Mouse (Mus musculus): ENCODE results near the gene Nrg4.
"Not testable (repeated sequence)": the region's sequence is repeated elsewhere in the genome, so short reads cannot be mapped to it uniquely, and the experiment has no call there.

Gene Nrg4

DNA sequence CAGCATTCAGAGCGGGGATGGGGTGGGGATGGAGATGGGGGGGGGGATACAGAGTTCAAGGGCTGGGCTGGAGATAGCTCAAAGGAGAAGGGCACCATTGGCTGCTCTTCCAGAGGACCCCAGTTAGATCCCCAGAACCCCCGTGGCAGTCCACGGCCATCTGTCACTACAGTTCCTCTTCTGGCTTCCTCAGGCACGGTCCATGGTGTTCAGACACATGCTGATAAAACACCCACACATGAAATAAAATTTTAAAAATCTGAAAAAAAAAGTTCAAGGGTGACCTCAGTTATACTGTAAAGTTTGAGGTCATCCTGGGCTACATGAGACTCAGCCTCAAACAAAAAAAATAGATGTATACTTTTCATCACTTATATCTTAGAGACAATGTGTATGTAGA lies 78.2 kb downstream of the Nrg4 start:
- DNase-seq: no peak

- DNase-seq: no peak
Observed at GRCm38 (mm10) chr9:55246918-55247317, 79.7 kb downstream of the Nrg4 start.

GRCm38 (mm10) chr9:55246440-55246839 lies 80.2 kb downstream of the Nrg4 start:
- no peak for DNase-seq

- DNase-seq: not testable (repeated sequence)
Observed at GRCm38 (mm10) chr9:55245057-55245750, 81.4 kb downstream of the Nrg4 start.

DNA sequence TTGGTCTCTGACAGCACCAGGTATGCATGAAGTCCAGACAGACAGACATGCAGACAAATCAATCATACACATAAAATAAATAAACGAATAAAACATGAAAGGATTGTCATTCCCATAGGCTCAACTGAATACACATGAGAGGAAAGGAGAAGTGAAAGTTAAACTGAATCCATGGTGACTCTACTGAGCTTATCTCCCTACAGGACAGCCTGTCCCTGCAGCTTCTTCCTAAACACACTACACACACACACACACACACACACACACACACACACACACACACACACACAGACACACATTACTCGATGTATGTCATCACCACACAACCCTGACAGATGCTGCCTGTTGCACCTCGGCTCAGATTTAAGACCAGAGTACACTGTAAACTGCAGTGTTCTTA lies 82.6 kb downstream of the Nrg4 start:
- no peak for DNase-seq

DNA sequence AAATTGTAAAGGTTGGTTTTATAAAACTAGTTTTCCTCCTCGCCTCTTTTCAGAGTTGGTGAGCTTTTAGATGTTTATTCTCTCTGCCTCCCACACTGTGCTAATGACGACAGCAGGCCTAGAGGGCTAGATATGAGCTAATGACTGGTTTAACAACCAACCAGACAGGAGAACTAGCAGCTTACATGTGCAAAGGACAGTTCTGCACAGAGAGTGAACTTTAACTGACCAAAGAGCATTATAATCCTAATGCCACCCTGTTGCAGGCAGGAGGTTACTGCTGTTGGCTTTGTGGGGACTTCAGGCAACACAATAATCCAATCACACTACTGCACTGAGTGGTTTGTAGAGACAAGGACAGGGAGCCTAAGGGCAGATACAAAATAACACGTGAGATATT lies 83.4 kb downstream of the Nrg4 start:
- DNase-seq: no peak

GRCm38 (mm10) chr9:55241863-55242685 lies 84.6 kb downstream of the Nrg4 start:
- no peak for DNase-seq

GRCm38 (mm10) chr9:55240852-55241251 lies 85.8 kb downstream of the Nrg4 start:
- DNase-seq: no peak

DNA sequence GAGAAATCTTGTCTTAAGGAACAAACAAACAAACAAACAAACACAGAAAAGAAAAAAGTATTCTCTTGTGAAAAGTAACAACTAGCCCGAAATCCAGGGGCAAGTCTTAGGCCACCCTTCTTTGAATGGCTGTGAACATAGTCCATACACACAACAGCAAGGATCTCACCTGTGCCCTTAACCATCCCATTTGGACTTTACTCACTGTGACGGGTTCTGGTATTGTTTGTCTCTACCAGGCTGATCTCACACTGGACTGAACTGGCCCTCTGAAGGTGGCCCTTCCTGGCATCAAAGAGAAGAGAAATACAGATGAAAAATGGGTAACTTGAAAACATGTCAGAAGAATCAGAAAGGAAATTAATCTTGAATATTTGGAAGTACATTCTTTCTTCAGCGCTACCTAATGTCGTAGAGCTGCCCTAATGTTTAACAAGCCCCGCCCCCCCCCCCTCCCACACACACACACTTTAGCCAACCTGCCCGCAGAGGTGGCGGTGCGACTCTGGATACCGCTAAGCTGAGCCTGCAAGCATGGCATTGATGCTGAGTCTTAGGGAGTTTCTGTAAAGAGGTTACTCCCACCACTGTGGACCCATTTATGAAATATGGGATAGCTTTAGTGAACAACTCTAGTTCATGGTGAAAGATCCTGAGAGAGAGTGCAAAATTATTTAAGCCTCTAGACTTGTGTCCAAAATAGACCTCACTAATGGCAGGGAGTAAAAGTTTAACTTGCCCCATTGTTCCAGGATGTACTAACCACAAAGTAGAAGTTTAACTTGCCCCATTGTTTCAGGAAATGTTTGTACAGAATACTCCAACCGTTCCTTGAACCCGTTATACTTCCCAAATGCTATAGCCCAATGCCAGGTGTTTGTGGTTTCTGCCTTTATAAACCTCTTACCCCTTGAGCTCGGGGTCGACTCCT lies 90.1 kb downstream of the Nrg4 start:
- DNase-seq: no peak

- DNase-seq: not testable (repeated sequence)
Observed at GRCm38 (mm10) chr9:55233076-55233475, 93.6 kb downstream of the Nrg4 start.

DNA sequence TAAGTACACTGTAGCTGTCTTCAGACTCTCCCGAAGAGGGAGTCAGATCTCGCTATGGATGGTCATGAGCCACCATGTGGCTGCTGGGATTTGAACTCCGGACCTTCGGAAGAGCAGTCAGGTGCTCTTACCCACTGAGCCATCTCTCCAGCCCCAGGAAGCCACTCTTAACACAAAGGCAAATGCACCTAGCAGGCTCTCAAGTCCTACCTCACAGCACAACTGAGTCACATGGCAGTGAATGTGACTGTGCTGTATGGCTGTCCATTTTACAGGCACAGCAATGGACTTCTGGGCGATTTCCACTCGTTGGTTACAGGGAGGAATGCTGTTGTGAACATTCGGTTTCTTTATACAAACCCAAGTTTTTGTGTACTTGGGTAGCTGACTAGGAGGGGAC lies 94.1 kb downstream of the Nrg4 start:
- DNase-seq: no peak

- no peak for DNase-seq
Observed at GRCm38 (mm10) chr9:55232110-55232509, 94.5 kb downstream of the Nrg4 start.

- no peak for DNase-seq
Observed at GRCm38 (mm10) chr9:55231544-55231943, 95.1 kb downstream of the Nrg4 start.

GRCm38 (mm10) chr9:55229010-55229409 lies 97.6 kb downstream of the Nrg4 start:
- no peak for DNase-seq

GRCm38 (mm10) chr9:55228149-55228548 lies 98.5 kb downstream of the Nrg4 start:
- DNase-seq: no peak

GRCm38 (mm10) chr9:55226251-55226650 lies 100.4 kb downstream of the Nrg4 start:
- DNase-seq: no peak

DNA sequence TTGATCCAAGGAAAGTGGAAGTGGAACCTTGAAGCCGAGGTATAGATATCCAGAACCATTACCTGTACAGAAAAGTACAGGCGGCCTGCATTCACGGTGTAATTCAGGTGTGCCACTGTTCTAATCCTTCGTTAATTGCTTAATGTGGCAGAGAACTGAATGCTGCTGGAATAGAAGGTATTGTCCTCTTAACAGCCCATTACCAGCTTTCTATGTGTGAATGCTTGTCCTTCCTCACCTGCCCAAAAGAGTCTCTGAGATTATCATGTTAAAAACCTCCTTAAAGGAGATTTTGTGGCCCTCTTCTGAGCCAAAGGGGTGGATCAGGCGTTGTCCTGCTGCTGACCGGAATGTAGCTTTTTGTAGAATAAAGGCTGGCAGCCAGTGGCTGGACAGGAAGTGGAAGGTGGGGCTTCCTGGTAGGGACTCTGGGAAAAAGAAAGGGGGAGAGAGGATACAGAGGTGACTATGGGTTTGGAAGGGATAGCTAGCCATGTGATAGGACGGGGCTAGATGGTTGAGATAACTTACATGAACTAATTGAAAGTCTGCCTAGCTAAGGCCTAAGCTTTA lies 101.4 kb downstream of the Nrg4 start:
- DNase-seq: no peak

- DNase-seq: no peak
Observed at GRCm38 (mm10) chr9:55217381-55217780, 109.3 kb downstream of the Nrg4 start.

GRCm38 (mm10) chr9:55216078-55216477 lies 110.6 kb downstream of the Nrg4 start:
- DNase-seq: no peak

DNA sequence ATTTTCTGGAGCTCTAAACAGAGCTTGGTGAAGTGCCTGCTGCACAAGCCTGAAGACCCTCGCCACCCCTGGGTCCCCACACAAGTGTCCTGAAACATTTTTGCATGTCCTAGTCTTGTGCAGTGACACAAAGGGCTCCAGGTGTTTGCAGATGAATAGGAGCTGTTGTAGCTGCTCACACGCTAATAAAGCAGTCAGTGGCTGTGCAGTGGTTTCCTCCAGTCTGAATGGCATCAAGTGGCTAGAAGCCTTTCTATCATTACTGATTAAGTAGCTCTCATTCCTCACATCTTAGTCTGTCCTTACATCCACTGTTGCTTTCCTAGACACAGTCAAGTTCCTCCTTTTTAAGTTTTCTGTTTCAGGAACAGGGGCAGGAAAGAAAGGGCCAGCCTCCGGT lies 111.0 kb downstream of the Nrg4 start:
- no peak for DNase-seq

GRCm38 (mm10) chr9:55215056-55215455 lies 111.6 kb downstream of the Nrg4 start:
- DNase-seq: no peak

- no peak for DNase-seq
Observed at GRCm38 (mm10) chr9:55213396-55213795, 113.2 kb downstream of the Nrg4 start.

DNA sequence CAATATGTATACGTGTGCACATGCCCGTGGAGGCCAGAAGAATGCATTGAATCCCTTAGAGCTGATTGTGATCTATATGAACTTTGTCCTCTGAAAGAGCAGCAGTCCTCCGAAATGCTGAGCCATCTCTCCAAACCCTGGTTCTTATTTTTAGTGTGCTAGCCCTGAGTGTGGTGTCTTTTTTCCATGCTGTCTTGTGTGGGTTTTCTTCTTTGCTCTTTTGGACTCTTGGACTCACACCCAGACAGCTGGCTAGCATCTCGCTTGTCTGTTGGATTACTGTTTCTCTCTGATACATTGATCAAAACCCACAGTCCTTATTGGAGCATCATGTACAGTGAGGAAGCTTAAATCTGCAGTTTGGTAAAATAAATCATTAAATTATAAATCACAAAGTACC lies 115.0 kb downstream of the Nrg4 start:
- DNase-seq: no peak

All from liver (tissue).